Mouse (Mus musculus) hindbrain, postnatal 0 days (tissue): ENCODE data around the gene Huwe1. TPM values are rescaled to one million over a fixed set of nuclear protein-coding genes. Genes with fewer than 3 reads are reported as not detected.

Source experiments
- ATAC-seq: fragments of 200-750 bp; cut with Nextera tagmentation; 2 replicates; pipeline ENCODE4 v1.8.0; 2017; ENCODE audit warnings: mild to moderate bottlenecking, moderate TSS enrichment, moderate library complexity
- DNase-seq: peaks from one replicate; pipeline ENCODE4 v3.0.0-alpha.2; 2015; ENCODE audit warnings: low spot score
- H3K27ac ChIP-seq: fragments of 300-500 bp; sonication (generic); 2 replicates; pipeline ENCODE4 v1.5.1; 2014; ENCODE audit warnings: mild to moderate bottlenecking
- H3K27me3 ChIP-seq: fragments of 300-500 bp; sonication (generic); 2 replicates; pipeline ENCODE4 v1.6.1; 2014; ENCODE audit warnings: low read length, mixed read lengths; ENCODE audit not compliant: insufficient read depth
- H3K36me3 ChIP-seq: fragments of 300-500 bp; sonication (generic); 2 replicates; pipeline ENCODE4 v1.6.1; 2014; ENCODE audit warnings: low read length, mixed read lengths; ENCODE audit not compliant: insufficient read depth
- H3K4me1 ChIP-seq: fragments of 300-500 bp; sonication (generic); 2 replicates; pipeline ENCODE4 v1.6.1; 2014; ENCODE audit warnings: antibody characterized with exemption, low read length, mixed read lengths; ENCODE audit not compliant: insufficient read depth
- H3K4me2 ChIP-seq: fragments of 300-500 bp; sonication (generic); 2 replicates; pipeline ENCODE4 v1.6.1; 2014; ENCODE audit warnings: low read depth, mild to moderate bottlenecking, low read length, moderate library complexity, mixed read lengths
- H3K4me3 ChIP-seq: fragments of 300-500 bp; sonication (generic); 2 replicates; pipeline ENCODE4 v1.5.1; 2014; ENCODE audit warnings: low read length
- H3K9ac ChIP-seq: fragments of 300-500 bp; sonication (generic); replicated peaks from 2 replicates; pipeline ENCODE4 v1.6.1; 2014; ENCODE audit warnings: mild to moderate bottlenecking, low read length, moderate library complexity, mixed read lengths
- H3K9me3 ChIP-seq: fragments of 300-500 bp; sonication (generic); 2 replicates; pipeline ENCODE4 v1.6.1; 2016; ENCODE audit warnings: low read length, mixed read lengths
- CTCF ChIP-seq: IDR thresholded peaks from 2 replicates; pipeline ENCODE4 v1.5.1; 2016; ENCODE audit warnings: antibody characterized with exemption, control low read depth, low read depth
- WGBS: fragments of 180-500 bp; shearing (Covaris S2); extraction: QIAGEN DNeasy Blood & Tissue Kit; methylation state at CpG from one replicate; pipeline ENCODE4 v1.1.7; 2014; 5-methylcytosine and 5-hydroxymethylcytosine counted together
- polyA plus RNA-seq: library from polyadenylated mRNA; unstranded; fragments of >200 nt; fragmentation: Nextera tagmentation; extraction: Ambion mirVana; gene quantifications from 2 replicates; pipeline ENCODE4 v1.2.1, GENCODE M21; 2015
- total RNA-seq: library from RNA; depleted of rRNA; stranded (reverse); fragments of >200 nt; gene quantifications from 2 replicates; pipeline ENCODE4 v1.2.3, GENCODE M21; 2014

Huwe1 gene
- total and polyA plus RNA-seq, 2 experiments from 2014 or later: 36.1 to 131 TPM

DNA sequence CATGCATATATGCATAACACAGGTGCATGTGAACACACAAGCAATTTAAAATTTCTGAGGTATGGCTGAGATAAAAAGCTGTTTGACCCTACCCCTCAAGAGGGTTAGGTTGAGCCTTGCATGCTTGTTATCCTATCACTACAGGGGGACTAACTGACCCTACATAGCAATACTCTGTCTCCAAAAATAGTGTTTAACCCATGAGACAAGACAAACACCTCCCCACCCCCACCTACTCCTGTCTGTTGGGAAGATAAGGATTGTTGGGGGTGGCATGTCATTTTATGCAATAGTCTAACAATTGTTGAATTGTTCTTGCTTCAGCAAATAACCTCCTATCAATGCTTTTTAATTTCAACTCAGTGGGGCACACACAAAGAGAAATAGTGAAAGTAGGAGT, 30.7 kb downstream of the Huwe1 start:
- H3K9ac ChIP-seq: no peak overlapping the region
- no peak overlapping the region for H3K4me2 ChIP-seq
- no peak overlapping the region for H3K27ac ChIP-seq
- no peaks in the 10 kb centered on the region for H3K27me3 ChIP-seq
- no peaks in the 10 kb centered on the region for H3K36me3 ChIP-seq
- no peak overlapping the region for H3K4me3 ChIP-seq
- ATAC-seq (no peak), DNase-seq (no peak)
- no peaks in the 10 kb centered on the region for H3K9me3 ChIP-seq
- no peaks in the 10 kb centered on the region for H3K4me1 ChIP-seq
- TF ChIP-seq CTCF: no peak

DNA sequence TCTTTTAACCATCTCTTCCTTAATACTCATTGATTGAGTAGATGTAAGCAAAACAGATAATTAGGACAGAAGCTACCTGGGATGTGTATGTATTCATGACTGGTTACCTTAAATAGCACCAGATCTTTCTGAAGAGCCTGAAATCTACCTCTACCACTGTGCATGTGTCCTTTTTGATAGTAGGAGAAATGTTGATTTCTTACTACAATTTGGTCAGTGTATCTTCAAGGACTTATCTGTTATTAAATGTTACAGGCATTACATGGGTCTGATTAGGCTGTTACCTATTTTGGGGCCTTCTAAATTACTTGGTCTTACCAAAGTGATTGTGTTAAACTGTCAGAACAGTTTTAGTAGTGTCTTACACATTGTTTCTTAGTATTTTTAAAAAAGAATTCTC, 32.4 kb downstream of the Huwe1 start:
- no peak overlapping the region for H3K4me2 ChIP-seq
- TF ChIP-seq CTCF: no peak
- H3K27ac ChIP-seq: no peak overlapping the region
- no peak overlapping the region for H3K4me3 ChIP-seq
- H3K4me1 ChIP-seq: no peaks in the 10 kb centered on the region
- H3K27me3 ChIP-seq: no peaks in the 10 kb centered on the region
- DNase-seq: no peak
- no peaks in the 10 kb centered on the region for H3K36me3 ChIP-seq
- H3K9me3 ChIP-seq: no peaks in the 10 kb centered on the region
- H3K9ac ChIP-seq: no peak overlapping the region
- ATAC-seq: no peak

DNA sequence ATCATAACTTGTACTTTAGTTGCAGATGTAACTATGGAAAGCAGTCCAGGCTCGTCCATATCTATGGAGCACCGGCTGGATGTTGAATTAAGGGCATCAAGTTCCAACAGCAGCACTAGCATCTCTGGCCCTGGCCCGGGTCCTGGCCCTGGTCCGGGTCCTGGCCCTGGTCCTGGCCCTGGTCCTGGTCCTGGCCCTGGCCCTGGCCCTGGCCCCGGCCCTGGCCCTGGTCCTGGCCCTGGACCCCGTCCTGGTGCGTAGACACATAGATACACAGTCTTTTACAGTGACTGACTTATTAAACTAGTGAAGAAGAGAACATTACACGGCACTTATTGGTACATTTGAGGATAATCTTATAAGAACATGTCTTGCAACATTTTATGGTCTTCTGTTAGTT, 58.8 kb downstream of the Huwe1 start:
- no peak overlapping the region for H3K4me3 ChIP-seq
- no peak for DNase-seq
- H3K4me2 ChIP-seq: no peak overlapping the region
- H3K9ac ChIP-seq: no peak overlapping the region
- peaks cover under 1% of the 10 kb centered on the region; the same call in 1 of the 2 replicates for H3K36me3 ChIP-seq
- WGBS: 89% methylated on average over 8 of the region's 8 CpGs
- ATAC-seq: no peak
- no peaks in the 10 kb centered on the region for H3K4me1 ChIP-seq
- no peak for TF ChIP-seq CTCF
- no peaks in the 10 kb centered on the region; the same call in 1 of the 2 replicates for H3K27me3 ChIP-seq
- no peak overlapping the region for H3K27ac ChIP-seq
- H3K9me3 ChIP-seq: no peaks in the 10 kb centered on the region

DNA sequence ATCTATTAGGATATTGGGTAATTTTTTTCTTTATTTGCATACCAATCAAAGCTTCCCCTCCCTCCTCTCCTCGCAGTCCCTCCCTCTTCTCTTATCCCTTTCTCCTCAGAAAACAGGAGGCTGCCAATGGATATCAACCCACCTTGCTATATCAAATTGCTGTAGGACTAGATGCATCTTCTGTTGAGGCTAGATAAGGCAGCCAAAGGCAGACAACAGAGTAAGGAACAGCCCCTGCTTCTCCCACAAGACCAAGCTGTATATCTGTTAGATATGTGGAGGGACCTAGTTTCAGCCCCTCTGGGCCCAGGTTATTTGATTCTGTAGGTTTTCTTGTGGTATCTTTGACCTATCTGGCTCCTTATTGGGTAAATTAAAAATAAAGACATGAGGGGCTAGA, 110.1 kb downstream of the Huwe1 start:
- Histone ChIP-seq H3K27me3 (no peaks in the 10 kb centered on the region), H3K4me1 (no peaks in the 10 kb centered on the region), H3K9ac (no peak overlapping the region), H3K4me2 (no peak overlapping the region), H3K27ac (no peak overlapping the region), H3K9me3 (no peaks in the 10 kb centered on the region), H3K4me3 (no peak overlapping the region), H3K36me3 (peaks cover 17% of the 10 kb centered on the region)
- no peak for DNase-seq
- ATAC-seq: no peak
- WGBS: 95% methylated on average over 1 of the region's 1 CpGs
- no peak for TF ChIP-seq CTCF

DNA sequence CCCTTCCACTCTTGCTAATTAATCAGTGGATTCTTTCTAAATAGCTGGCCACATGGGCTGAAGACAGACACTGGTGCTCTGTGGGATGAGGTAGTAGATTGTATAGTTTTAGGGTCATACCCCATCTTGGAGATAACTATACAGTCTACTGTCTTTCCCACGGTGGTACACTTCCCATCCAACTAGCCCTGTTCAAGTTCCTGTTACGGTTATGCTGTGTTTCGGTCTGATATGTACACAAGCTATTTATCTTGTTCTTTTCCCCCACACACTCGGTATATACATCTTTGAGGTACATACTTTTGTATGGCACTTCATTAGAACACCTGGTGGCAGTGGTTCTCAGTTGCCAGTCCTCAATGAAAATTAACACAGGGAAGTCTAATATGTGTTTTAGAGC, 111.7 kb downstream of the Huwe1 start:
- Histone ChIP-seq H3K4me3 (no peak overlapping the region), H3K4me2 (no peak overlapping the region), H3K4me1 (no peaks in the 10 kb centered on the region), H3K9ac (no peak overlapping the region), H3K36me3 (peaks cover 27% of the 10 kb centered on the region), H3K27ac (no peak overlapping the region), H3K9me3 (no peaks in the 10 kb centered on the region), H3K27me3 (no peaks in the 10 kb centered on the region)
- no peak for TF ChIP-seq CTCF
- no peak for DNase-seq
- ATAC-seq: no peak
- WGBS: 84% methylated on average over 4 of the region's 4 CpGs

DNA sequence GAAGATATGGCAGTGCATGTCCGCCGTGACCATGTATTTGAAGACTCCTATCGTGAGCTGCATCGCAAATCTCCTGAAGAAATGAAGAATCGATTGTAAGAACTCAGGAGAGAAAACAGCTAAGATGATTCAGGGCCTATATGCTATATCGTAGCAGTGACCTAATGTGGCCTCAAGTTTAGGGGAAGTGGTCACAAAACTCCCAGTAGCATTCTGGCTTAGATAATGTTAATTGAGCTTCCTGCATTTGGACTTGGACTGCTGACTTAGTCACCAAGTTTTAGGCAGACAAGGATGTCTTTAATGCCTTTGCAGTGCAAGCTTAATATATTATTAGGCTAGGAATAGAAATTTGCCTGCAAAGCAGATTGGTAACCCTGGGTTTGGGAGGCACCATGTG, 128.8 kb downstream of the Huwe1 start:
- whole genome bisulfite sequencing: 91% methylated on average over 6 of the region's 6 CpGs
- Histone ChIP-seq H3K27ac (no peak overlapping the region), H3K36me3 (peaks cover 48% of the 10 kb centered on the region; the same call in 1 of the 2 replicates)

DNA sequence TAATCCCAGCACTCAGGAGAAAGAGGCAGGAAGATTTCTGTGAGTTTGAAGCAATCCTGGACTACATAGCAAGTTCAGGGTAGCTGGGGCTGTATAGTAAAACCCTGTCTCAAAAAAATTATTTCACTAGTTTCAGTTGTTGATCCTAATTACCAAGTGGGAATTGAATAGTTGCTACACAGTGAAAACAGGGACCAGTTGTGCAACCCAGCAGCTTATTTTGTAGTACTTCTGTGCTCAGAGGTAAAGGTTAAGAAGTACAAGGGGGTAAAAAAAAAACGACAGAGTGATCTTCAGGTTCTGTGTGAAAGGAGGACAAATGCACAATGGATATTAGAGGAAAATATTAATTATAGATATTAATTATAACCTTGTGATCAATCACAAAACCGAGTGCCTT, 138.2 kb downstream of the Huwe1 start:
- WGBS: 63% methylated on average over 2 of the region's 2 CpGs
- no peaks in the 10 kb centered on the region for H3K4me1 ChIP-seq
- H3K27ac ChIP-seq: no peak overlapping the region
- H3K4me2 ChIP-seq: no peak overlapping the region
- no peaks in the 10 kb centered on the region for H3K9me3 ChIP-seq
- peaks cover 6% of the 10 kb centered on the region; the same call in 1 of the 2 replicates for H3K36me3 ChIP-seq
- no peak overlapping the region for H3K9ac ChIP-seq
- no peak overlapping the region for H3K4me3 ChIP-seq
- no peak for DNase-seq
- no peaks in the 10 kb centered on the region for H3K27me3 ChIP-seq
- no peak for ATAC-seq
- no peak for TF ChIP-seq CTCF

More for the DNA sequence above, 128.8 kb downstream of the Huwe1 start:
- no peaks in the 10 kb centered on the region for H3K9me3 ChIP-seq
- no peak for ATAC-seq
- no peaks in the 10 kb centered on the region for H3K4me1 ChIP-seq
- H3K9ac ChIP-seq: no peak overlapping the region
- no peak overlapping the region for H3K4me2 ChIP-seq
- no peaks in the 10 kb centered on the region for H3K27me3 ChIP-seq
- DNase-seq: no peak
- TF ChIP-seq CTCF: no peak
- H3K4me3 ChIP-seq: no peak overlapping the region
